Mouse (Mus musculus) left cerebral cortex, adult 2 months (tissue): ENCODE measurements at regions not wholly inside any gene's neighbourhood (a gene's known extent, or its start where the extent isn't known, plus 50 kb on each side); places are given as distances from the start of the nearest gene placed in this dataset.
"Not testable (repeated sequence)": the region's sequence is repeated elsewhere in the genome, so short reads cannot be mapped to it uniquely, and the experiment has no call there.

Source experiments
- DNase-seq, 2 experiments: peaks; one replicate each; pipeline ENCODE4 v3.0.0; 2021 to 2022; ENCODE audit warnings: low spot score in 2 of 2, mixed read lengths in 1 of 2; ENCODE audit errors: extremely low spot score in 1 of 2
- H3K27ac ChIP-seq: fragments of 200-600 bp; 2 replicates; pipeline ENCODE4 v1.8.1; 2022
- H3K4me3 ChIP-seq: fragments of 200-600 bp; 2 replicates; pipeline ENCODE4 v1.8.1; 2022
- CTCF ChIP-seq: fragments of 200-600 bp; IDR thresholded peaks from 2 replicates; pipeline ENCODE4 v1.8.1; 2022; ENCODE audit warnings: antibody characterized with exemption, mild to moderate bottlenecking, moderate library complexity
- intact Hi-C: fragments of 180-260 bp; cut with DNase I; formaldehyde crosslinking; loops from one replicate; pipeline ENCODE4 v1.15.1; 2025

- no peak for DNase-seq
- TF ChIP-seq CTCF = no peak
- no peak overlapping the region for H3K27ac ChIP-seq
- H3K4me3 ChIP-seq = no peak overlapping the region
- intact Hi-C loops = no loop called here
Observed at GRCm38 (mm10) chr13:7233399-7233798, 584.8 kb upstream of the Pfkp start.

- Histone ChIP-seq H3K27ac (no peak overlapping the region), H3K4me3 (no peak overlapping the region)
- TF ChIP-seq CTCF = no peak
- no peak for DNase-seq
- intact Hi-C loops = no loop called here
Observed at GRCm38 (mm10) chr13:7206626-7207211, 558.1 kb upstream of the Pfkp start.

GRCm38 (mm10) chr13:7195990-7196389, 547.4 kb upstream of the Pfkp start:
- H3K27ac ChIP-seq = no peak overlapping the region
- TF ChIP-seq CTCF = no peak
- DNase-seq = no peak
- intact Hi-C loops = no loop called here
- no peak overlapping the region for H3K4me3 ChIP-seq

GRCm38 (mm10) chr13:7182216-7182751, 533.7 kb upstream of the Pfkp start:
- no peak overlapping the region for H3K27ac ChIP-seq
- no peak overlapping the region for H3K4me3 ChIP-seq
- TF ChIP-seq CTCF = no peak
- no peak for DNase-seq
- intact Hi-C loops = no loop called here

- no peak for TF ChIP-seq CTCF
- Histone ChIP-seq H3K27ac (no peak overlapping the region), H3K4me3 (no peak overlapping the region)
- intact Hi-C loops = no loop called here
- DNase-seq = no peak
Observed at GRCm38 (mm10) chr13:7175561-7176160, 527.1 kb upstream of the Pfkp start.

GRCm38 (mm10) chr13:7170035-7170434, 521.5 kb upstream of the Pfkp start:
- H3K4me3 ChIP-seq, H3K27ac ChIP-seq, intact Hi-C loops, DNase-seq: not testable (repeated sequence)

GRCm38 (mm10) chr13:7146337-7146736, 497.8 kb upstream of the Pfkp start:
- intact Hi-C loops = no loop called here
- DNase-seq = no peak
- H3K4me3 ChIP-seq = no peak overlapping the region
- TF ChIP-seq CTCF = no peak
- H3K27ac ChIP-seq = no peak overlapping the region

- Histone ChIP-seq H3K27ac (no peak overlapping the region), H3K4me3 (no peak overlapping the region)
- intact Hi-C loops = no loop called here
- DNase-seq = no peak
- TF ChIP-seq CTCF = no peak
Observed at GRCm38 (mm10) chr13:7110572-7110971, 462.0 kb upstream of the Pfkp start.

- intact Hi-C loops = no loop called here
- TF ChIP-seq CTCF = no peak
- DNase-seq = no peak
Observed at GRCm38 (mm10) chr13:7103289-7103688, 454.7 kb upstream of the Pfkp start.

GRCm38 (mm10) chr13:7093072-7093649, 444.6 kb upstream of the Pfkp start:
- H3K27ac ChIP-seq = no peak overlapping the region
- no peak overlapping the region for H3K4me3 ChIP-seq
- DNase-seq = no peak
- TF ChIP-seq CTCF = no peak
- intact Hi-C loops = no loop called here

More at GRCm38 (mm10) chr13:7103289-7103688, 454.7 kb upstream of the Pfkp start:
- H3K4me3 ChIP-seq = no peak overlapping the region
- no peak overlapping the region for H3K27ac ChIP-seq

- H3K4me3 ChIP-seq = no peak overlapping the region
- no peak for DNase-seq
- no peak for TF ChIP-seq CTCF
- intact Hi-C loops = no loop called here
- H3K27ac ChIP-seq = no peak overlapping the region
Observed at GRCm38 (mm10) chr13:7090916-7091315, 442.3 kb upstream of the Pfkp start.

- no peak overlapping the region for H3K4me3 ChIP-seq
- no peak for TF ChIP-seq CTCF
- intact Hi-C loops = no loop called here
- no peak overlapping the region for H3K27ac ChIP-seq
- DNase-seq = no peak
Observed at GRCm38 (mm10) chr13:7066211-7066610, 417.6 kb upstream of the Pfkp start.

GRCm38 (mm10) chr13:7063717-7064116, 415.1 kb upstream of the Pfkp start:
- intact Hi-C loops = no loop called here
- no peak for DNase-seq
- no peak overlapping the region for H3K27ac ChIP-seq
- no peak for TF ChIP-seq CTCF
- no peak overlapping the region for H3K4me3 ChIP-seq
